Mouse (Mus musculus): ENCODE data around the gene Pknox1. TPM values are rescaled to one million over a fixed set of nuclear protein-coding genes. Genes with fewer than 3 reads are reported as not detected.
"Not testable (repeated sequence)": the region's sequence is repeated elsewhere in the genome, so short reads cannot be mapped to it uniquely, and the experiment has no call there.

Pknox1 gene
- total RNA-seq, 2 experiments from 2014 or later: 14.1 to 14.4 TPM

- DNase-seq (ENCODE audit: extremely low spot score in 1 of 2, low spot score in 2 of 2): no peak
- intact Hi-C loops (cut with DNase I): no loop called here
These were observed 15.8 kb downstream of the Pknox1 start for GRCm38 (mm10) chr17:31580344-31580743.

GRCm38 (mm10) chr17:31583185-31583584 is 18.7 kb downstream of the Pknox1 start:
- DNase-seq (ENCODE audit: extremely low spot score in 1 of 2, low spot score in 2 of 2): no peak
- intact Hi-C loops (cut with DNase I): no loop called here

GRCm38 (mm10) chr17:31583781-31584180 is 19.2 kb downstream of the Pknox1 start:
- DNase-seq (ENCODE audit: extremely low spot score in 1 of 2, low spot score in 2 of 2): no peak
- intact Hi-C loops (cut with DNase I): no loop called here

DNA sequence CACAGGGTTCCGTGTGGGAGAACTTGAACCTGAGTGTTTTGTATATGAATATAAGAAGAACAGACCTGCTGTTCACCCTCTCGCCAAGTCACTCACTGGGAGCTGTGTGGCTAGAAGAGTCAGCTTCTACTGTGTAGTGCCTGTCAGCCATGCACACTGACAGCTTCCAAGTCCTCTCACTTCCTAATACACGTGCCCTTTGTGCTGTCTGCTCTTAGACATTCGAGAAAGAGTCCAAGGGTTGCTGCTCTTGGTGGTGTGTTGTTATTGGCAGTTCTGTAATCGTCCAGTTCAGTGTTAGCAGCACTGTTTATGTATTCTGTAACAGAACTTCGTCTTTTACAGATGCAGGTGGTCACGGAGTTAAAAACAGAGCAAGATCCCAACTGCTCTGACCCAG is 23.6 kb downstream of the Pknox1 start:
- no peak for DNase-seq (ENCODE audit: extremely low spot score in 1 of 2, low spot score in 2 of 2)
- intact Hi-C loops (cut with DNase I): no loop called here

GRCm38 (mm10) chr17:31588726-31589125 is 24.2 kb downstream of the Pknox1 start:
- no peak for DNase-seq (ENCODE audit: extremely low spot score in 1 of 2, low spot score in 2 of 2)
- intact Hi-C loops (cut with DNase I): no loop called here

DNA sequence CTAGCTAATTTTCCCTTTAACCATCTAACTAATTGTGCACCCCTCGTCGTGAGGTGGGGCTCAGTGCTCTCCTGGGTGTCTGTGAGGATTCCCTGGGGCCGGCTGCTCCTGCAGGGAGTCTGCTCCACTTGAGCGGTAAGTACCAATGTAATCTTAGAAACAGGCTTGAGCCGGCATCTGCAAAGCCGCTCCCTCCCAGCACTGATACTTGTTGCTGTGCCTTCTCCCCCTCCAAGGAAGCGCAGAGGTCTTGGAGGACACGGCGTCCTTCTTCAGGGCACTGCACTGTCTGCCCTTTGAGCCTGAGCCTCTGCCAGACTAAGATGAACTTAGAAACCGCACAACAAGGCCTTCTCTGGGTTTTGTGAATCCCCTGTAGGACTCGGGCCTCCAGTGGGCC is 26.3 kb downstream of the Pknox1 start:
- DNase-seq (ENCODE audit: extremely low spot score in 1 of 2, low spot score in 2 of 2): no peak
- intact Hi-C loops (cut with DNase I): no loop called here

DNA sequence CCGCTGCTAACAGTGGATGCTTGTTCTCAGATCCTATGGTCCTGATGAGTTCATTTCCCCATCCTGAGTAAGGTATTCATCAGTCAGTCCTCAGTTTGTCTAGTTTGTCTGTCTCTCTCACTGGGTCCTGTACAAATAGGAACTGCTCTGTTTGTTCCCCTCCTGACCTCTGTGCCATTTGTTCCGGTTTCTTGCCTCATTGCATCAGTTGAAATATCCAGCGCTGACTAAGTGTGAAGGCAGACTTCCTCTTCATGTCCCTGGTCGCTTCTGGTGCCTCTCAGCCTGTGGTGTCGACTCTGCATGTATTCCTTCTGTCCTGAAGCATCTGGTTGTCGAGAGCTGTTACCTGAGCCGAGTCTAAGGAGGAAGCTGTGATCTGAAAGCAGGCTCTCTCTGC is 30.1 kb downstream of the Pknox1 start:
- intact Hi-C loops (cut with DNase I): no loop called here
- DNase-seq (ENCODE audit: extremely low spot score in 1 of 2, low spot score in 2 of 2): no peak

GRCm38 (mm10) chr17:31595077-31595476 is 30.5 kb downstream of the Pknox1 start:
- peak in 1 of 2 experiments; percentile 23 for DNase-seq (ENCODE audit: extremely low spot score in 1 of 2, low spot score in 2 of 2)
- intact Hi-C loops (cut with DNase I): no loop called here

DNA sequence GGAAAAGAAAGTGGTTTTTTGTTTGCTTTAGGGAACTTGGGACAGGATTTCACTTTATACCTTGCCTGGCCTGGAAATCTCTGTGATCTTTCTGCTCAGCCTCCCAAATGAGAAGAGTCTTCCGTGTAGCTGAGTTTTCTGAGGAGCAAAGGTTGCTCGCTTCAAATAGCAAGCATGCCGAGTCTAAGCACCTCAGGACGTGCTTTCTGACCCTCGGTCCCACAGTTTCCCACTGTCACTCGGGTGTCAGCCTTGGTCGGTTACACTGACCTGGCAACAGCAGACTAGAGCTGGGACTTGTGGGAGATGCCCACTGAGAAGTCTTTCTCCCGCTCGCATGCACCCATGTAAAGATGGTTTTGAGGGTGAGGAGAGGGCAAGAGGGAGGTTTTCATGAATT is 33.4 kb downstream of the Pknox1 start:
- intact Hi-C loops (cut with DNase I): no loop called here
- DNase-seq (ENCODE audit: extremely low spot score in 1 of 2, low spot score in 2 of 2): no peak

GRCm38 (mm10) chr17:31598593-31598992 is 34.1 kb downstream of the Pknox1 start:
- DNase-seq (ENCODE audit: extremely low spot score in 1 of 2, low spot score in 2 of 2): no peak
- intact Hi-C loops (cut with DNase I): no loop called here

- intact Hi-C loops (cut with DNase I): no loop called here
- DNase-seq (ENCODE audit: extremely low spot score in 1 of 2, low spot score in 2 of 2): no peak
These were observed 41.9 kb downstream of the Pknox1 start for GRCm38 (mm10) chr17:31606424-31606823.

GRCm38 (mm10) chr17:31607256-31607951 is 42.9 kb downstream of the Pknox1 start:
- intact Hi-C loops (cut with DNase I): no loop called here
- no peak for DNase-seq (ENCODE audit: extremely low spot score in 1 of 2, low spot score in 2 of 2)

DNA sequence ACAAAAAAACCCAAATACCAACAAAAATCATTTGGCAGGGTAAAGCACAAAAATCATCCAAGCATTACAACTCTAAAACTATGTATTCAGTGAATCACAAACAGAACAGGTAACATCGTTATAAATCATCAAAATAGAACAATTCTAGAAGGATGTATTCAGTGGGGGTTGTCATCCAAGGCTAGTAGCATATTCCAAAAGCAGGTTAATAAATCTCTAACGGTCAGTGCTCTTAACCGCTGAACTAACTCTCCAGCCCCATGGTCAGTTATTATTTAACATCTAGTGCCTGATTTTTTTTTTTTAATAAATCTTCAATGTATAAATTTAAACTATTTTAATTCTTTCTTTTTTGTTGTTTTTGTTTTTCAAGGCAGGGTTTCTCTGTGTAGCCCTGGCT is 44.6 kb downstream of the Pknox1 start:
- DNase-seq (ENCODE audit: extremely low spot score in 1 of 2, low spot score in 2 of 2); intact Hi-C loops (cut with DNase I): not testable (repeated sequence)

- intact Hi-C loops (cut with DNase I): no loop called here
- DNase-seq (ENCODE audit: extremely low spot score in 1 of 2, low spot score in 2 of 2): no peak
These were observed 45.4 kb downstream of the Pknox1 start for GRCm38 (mm10) chr17:31609895-31610294.

DNA sequence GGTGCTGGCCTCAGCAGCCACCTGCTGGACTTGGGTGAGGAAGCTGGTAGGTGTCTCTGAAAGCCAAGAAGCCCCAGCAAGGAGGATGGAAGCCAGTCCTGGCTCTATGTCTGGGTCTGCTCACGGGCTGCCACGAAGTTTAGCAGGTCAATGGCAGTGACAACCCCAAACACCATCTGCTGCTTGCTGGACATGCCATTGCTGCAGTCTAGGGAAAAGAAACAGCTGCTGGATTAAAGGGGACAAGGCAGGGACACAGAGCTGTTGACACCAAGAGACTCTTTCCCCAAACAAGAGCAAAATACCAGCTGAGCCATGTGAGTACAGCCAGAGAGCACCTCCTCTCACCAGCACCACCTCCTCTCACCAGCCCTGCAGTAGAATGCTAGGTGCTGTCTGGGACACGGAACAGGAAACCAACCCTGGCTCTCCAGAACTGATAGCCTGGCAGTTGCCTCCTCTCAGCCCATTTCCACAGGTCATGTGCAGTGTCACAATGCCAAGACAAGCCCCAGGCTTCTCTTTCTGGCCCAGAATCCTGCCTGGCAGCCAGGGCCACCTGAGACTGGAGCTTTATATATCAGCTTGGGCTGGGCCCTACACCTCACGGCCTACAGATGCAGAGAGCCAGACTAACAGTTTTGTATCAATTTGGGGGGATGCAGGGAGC is 48.7 kb downstream of the Pknox1 start:
- no peak for DNase-seq (ENCODE audit: extremely low spot score in 1 of 2, low spot score in 2 of 2)
- intact Hi-C loops (cut with DNase I): no loop called here

GRCm38 (mm10) chr17:31623101-31623500 is 58.6 kb downstream of the Pknox1 start:
- intact Hi-C loops (cut with DNase I): no loop called here
- DNase-seq (ENCODE audit: extremely low spot score in 1 of 2, low spot score in 2 of 2): no peak

DNA sequence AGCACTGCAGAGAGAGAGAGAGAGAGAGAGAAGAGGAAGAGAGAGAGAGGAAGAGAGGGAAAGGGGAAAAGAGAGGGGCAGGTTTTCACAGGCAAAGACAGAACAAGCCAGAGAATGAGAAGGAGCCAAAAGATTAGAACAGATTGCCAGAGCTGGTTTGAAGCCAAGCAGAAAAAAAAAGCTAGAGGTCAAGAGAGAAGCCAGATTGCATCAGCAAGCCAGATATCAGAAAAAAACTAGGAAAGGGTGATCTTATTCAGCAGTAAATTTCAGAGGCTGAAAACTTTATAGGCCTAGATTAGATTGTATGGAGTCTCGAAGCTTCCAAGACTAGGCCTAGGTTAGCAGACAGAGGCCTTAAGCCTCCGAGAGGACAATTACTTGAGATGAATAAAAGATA is 63.4 kb downstream of the Pknox1 start:
- intact Hi-C loops (cut with DNase I): no loop called here
- no peak for DNase-seq (ENCODE audit: extremely low spot score in 1 of 2, low spot score in 2 of 2)

DNA sequence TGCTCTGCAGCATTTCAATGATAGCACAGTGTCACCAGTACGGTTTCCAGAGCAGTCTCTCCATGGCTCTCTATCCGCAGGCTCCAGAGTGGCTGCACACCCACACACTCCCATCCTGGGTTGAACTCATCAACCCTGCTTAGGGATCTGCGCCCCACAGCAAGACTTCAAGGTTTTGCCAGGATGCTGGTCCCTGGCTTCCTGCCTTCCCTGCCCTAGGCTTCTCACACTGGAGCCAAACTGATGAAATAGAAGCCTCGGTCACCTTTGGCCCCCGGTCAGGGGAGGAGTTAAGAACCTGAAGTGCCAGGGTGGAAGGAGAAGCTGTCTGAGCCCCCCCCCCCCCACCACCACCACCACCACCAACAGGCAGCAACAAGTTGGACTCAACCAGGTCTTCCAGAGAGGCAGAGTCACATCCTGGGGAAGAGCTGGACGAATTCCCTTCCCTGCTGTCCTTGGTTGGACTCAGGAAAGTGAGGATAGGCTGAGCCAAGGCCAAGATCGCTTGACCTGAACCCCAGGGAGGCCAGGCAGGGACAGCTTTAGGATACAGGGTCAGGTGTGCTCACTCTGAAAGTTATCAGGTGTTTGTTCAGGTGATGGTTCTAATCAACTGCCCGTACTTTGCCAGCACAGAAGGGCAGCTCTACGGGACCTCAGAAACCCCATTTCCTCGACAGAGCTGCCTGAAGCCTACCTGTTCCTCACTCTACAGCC is 66.7 kb downstream of the Pknox1 start:
- no peak for DNase-seq (ENCODE audit: extremely low spot score in 1 of 2, low spot score in 2 of 2)
- intact Hi-C loops (cut with DNase I): no loop called here

GRCm38 (mm10) chr17:31633007-31633406 is 68.5 kb downstream of the Pknox1 start:
- intact Hi-C loops (cut with DNase I): no loop called here
- no peak for DNase-seq (ENCODE audit: extremely low spot score in 1 of 2, low spot score in 2 of 2)

- intact Hi-C loops (cut with DNase I): loop anchor here (5.0 kb wide), 1 partner anchor 63 kb away; no protein-coding TSS in a partner anchor
- no peak for DNase-seq (ENCODE audit: extremely low spot score in 1 of 2, low spot score in 2 of 2)
These were observed 70.4 kb downstream of the Pknox1 start for GRCm38 (mm10) chr17:31634896-31635295.

All from left cerebral cortex, postnatal 10 days (tissue).